Mouse (Mus musculus): ENCODE data around the gene Pfn3. TPM values are rescaled to one million over a fixed set of nuclear protein-coding genes. Genes with fewer than 3 reads are reported as not detected.

Pfn3 gene
- polyA plus RNA-seq, 1 experiment from 2014 or later = not detected

DNA sequence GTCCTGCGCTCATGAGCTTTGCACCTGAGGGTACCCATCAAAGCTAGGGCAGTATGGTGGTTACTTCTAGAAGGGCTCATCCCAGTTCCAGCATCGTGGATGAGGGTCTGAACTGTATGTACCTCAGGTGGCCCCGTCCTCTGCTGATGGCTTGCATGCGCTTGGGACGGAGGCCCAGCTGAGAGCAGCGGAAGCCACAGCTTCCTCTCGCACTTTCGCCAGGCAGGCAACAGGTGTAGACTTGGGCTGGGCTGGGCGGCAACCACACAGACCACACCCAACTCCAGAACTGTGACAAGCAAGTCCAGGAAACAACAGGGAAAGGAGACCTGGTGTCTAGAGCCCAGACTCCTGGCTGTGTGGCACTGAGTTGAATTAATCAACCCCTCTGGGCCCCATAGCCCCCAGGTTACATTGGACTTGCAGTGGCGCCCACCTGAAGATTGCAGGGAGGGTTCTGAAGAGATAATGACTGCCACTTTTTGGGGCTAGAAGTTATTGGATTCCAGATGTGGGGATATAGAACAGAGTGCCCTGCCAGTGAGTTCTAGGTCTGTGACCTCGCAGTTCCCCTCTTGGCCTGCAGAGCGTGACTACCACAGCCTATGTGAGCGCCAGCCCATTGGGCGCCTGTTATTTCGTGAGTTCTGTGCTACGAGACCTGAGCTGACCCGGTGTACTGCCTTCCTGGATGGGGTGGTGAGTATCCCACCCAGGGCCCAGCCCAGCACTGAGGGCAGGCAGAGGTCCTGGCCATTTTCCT, 34.8 kb upstream of the Pfn3 start:
- no peaks in the 10 kb centered on the region for H3K27me3 ChIP-seq (ENCODE audit: control insufficient read depth, insufficient read depth, low read length)

DNA sequence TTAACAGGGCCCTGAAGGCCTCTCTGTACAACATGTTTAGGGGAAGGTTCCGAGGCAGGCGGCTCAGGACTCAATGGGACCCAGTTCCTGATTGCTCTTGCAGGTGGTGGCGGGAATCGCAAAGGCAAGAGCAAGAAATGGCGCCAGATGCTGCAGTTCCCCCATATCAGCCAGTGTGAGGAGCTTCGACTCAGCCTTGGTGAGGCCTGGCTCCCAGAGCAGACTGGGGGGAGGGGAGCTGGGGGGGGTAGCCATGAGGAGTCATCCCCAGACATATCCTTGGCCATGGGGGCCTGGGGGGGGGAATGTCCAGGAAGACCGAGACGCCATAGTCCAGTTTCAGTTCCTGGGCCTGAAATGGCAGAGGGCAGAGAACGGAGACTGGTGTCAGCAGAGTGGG, 34.2 kb upstream of the Pfn3 start:
- Histone ChIP-seq H3K9ac (ENCODE audit: low read depth, low read length) (no peak overlapping the region), H3K27ac (ENCODE audit: low read depth, low read length) (no peak overlapping the region), H3K27me3 (ENCODE audit: control insufficient read depth, insufficient read depth, low read length) (no peaks in the 10 kb centered on the region), H3K36me3 (ENCODE audit: control insufficient read depth, insufficient read depth, low read length) (peaks cover 11% of the 10 kb centered on the region), H3K4me1 (replicated peaks; ENCODE audit: control insufficient read depth, insufficient read depth, low read length) (peaks cover 2% of the 10 kb centered on the region; the same call in 1 of the 2 replicates), H3K9me3 (ENCODE audit: control insufficient read depth, low read length) (no peaks in the 10 kb centered on the region), H3K4me3 (ENCODE audit: low read depth, low read length) (no peak overlapping the region), H3K4me2 (replicated peaks; ENCODE audit: low read depth, low read length) (no peak overlapping the region)
- ATAC-seq (ENCODE audit: low FRiP score) = no peak
- WGBS = 96% methylated on average over 9 of the region's 9 CpGs
- no peak for DNase-seq (ENCODE audit: low spot score)

More for the DNA sequence above, 34.8 kb upstream of the Pfn3 start:
- H3K27ac ChIP-seq (ENCODE audit: low read depth, low read length) = no peak overlapping the region
- 86% methylated on average over 17 of the region's 17 CpGs for WGBS
- no peak overlapping the region for H3K4me2 ChIP-seq (replicated peaks; ENCODE audit: low read depth, low read length)
- H3K9ac ChIP-seq (ENCODE audit: low read depth, low read length) = no peak overlapping the region
- H3K9me3 ChIP-seq (ENCODE audit: control insufficient read depth, low read length) = no peaks in the 10 kb centered on the region
- ATAC-seq (ENCODE audit: low FRiP score) (no peak), DNase-seq (ENCODE audit: low spot score) (no peak)
- H3K4me1 ChIP-seq (replicated peaks; ENCODE audit: control insufficient read depth, insufficient read depth, low read length) = peaks cover 2% of the 10 kb centered on the region; the same call in 1 of the 2 replicates
- no peak overlapping the region for H3K4me3 ChIP-seq (ENCODE audit: low read depth, low read length)
- H3K36me3 ChIP-seq (ENCODE audit: control insufficient read depth, insufficient read depth, low read length) = peaks cover 12% of the 10 kb centered on the region

DNA sequence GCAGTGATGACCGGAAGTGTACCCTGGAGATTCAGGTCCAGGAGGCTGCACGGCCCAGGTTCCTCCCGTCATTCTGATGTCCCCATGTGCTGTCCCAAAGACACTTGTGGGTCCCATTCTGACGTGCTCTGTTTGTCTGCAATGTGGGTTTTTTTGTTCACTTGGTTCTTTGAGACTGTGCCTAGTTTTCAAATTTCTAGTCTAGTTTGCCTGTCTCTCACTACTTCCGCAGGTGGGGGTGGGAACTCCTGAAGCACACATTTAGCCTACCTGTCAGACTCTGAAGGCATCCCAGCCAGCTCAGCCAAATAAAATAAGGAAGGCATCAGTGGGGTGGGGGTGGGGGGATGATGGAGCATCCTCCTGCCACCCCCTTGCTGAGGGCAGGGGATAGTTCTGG, 33.1 kb upstream of the Pfn3 start:
- DNase-seq (ENCODE audit: low spot score) = no peak
- H3K9ac ChIP-seq (ENCODE audit: low read depth, low read length) = no peak overlapping the region

DNA sequence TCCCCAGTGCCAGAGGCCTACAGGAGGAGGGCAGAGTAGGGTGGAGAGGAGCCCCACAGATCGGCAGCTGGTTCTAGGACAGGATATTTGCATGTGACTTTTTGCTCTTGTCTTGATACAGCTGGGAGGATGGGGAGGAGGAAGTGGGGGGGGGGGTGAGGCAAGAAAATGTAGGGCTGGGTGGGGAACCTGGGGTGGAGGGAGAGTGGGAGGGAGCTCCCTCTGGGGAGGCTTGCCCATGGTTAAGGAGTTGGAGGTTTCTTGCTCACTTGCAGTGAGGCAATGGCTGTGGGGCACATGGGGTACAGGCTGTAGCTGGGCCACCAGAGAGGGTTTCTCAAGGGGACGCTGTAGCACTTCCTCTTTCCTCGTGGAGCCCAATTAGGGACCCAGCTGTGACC, 32.5 kb upstream of the Pfn3 start:
- H3K27me3 ChIP-seq (ENCODE audit: control insufficient read depth, insufficient read depth, low read length) = no peaks in the 10 kb centered on the region
- no peak overlapping the region for H3K4me2 ChIP-seq (replicated peaks; ENCODE audit: low read depth, low read length)
- H3K4me3 ChIP-seq (ENCODE audit: low read depth, low read length) = no peak overlapping the region
- H3K36me3 ChIP-seq (ENCODE audit: control insufficient read depth, insufficient read depth, low read length) = peaks cover 8% of the 10 kb centered on the region; the same call in 1 of the 2 replicates
- DNase-seq (ENCODE audit: low spot score) (no peak), ATAC-seq (ENCODE audit: low FRiP score) (no peak)
- 56% methylated on average over 3 of the region's 3 CpGs for WGBS
- no peak overlapping the region for H3K27ac ChIP-seq (ENCODE audit: low read depth, low read length)
- no peak overlapping the region for H3K9ac ChIP-seq (ENCODE audit: low read depth, low read length)
- peaks cover 2% of the 10 kb centered on the region; the same call in 1 of the 2 replicates for H3K4me1 ChIP-seq (replicated peaks; ENCODE audit: control insufficient read depth, insufficient read depth, low read length)
- H3K9me3 ChIP-seq (ENCODE audit: control insufficient read depth, low read length) = no peaks in the 10 kb centered on the region

More for the DNA sequence above, 33.1 kb upstream of the Pfn3 start:
- Histone ChIP-seq H3K27me3 (ENCODE audit: control insufficient read depth, insufficient read depth, low read length) (no peaks in the 10 kb centered on the region), H3K4me1 (replicated peaks; ENCODE audit: control insufficient read depth, insufficient read depth, low read length) (peaks cover 2% of the 10 kb centered on the region; the same call in 1 of the 2 replicates), H3K27ac (ENCODE audit: low read depth, low read length) (no peak overlapping the region), H3K4me3 (ENCODE audit: low read depth, low read length) (no peak overlapping the region), H3K9me3 (ENCODE audit: control insufficient read depth, low read length) (no peaks in the 10 kb centered on the region), H3K4me2 (replicated peaks; ENCODE audit: low read depth, low read length) (no peak overlapping the region), H3K36me3 (ENCODE audit: control insufficient read depth, insufficient read depth, low read length) (peaks cover 8% of the 10 kb centered on the region; the same call in 1 of the 2 replicates)
- no peak for ATAC-seq (ENCODE audit: low FRiP score)
- WGBS = 94% methylated on average over 5 of the region's 5 CpGs

DNA sequence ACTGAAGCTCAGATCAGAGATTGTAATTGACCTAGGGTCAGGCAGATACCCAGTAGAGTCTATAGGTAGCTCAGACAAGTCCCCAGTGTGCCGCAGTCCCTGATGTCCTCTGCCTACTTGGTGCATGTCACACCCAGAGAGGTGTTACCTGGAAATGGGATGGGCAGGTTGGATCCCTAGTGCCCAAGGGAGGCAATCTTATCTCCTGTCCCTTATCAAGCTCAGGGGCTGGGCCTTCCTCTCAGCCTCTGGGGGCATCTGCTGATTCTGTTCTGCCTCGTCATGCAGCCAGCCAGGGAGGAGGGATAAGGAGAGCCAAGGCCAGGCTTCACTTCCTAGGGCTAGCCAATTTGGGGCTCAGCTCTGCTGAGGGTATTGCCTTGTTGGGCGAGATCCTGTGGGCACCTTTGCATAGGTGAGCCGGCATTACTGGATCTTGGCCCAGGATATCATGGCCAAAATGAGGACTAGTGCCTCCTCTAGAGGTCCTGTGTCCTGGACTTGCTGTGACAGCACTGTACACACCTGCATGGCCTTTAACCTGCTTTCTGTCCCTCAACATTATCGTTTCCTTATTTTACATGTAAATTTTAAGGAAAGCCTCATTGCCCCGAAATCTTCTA, 31.6 kb upstream of the Pfn3 start:
- peak overlapping the region; percentile 92 for H3K9ac ChIP-seq (ENCODE audit: low read depth, low read length)
- no peak for DNase-seq (ENCODE audit: low spot score)
- H3K27ac ChIP-seq (ENCODE audit: low read depth, low read length) = no peak overlapping the region
- ATAC-seq (ENCODE audit: low FRiP score) = no peak
- peak overlapping the region; percentile 50; the same call in 1 of the 2 replicates for H3K4me2 ChIP-seq (replicated peaks; ENCODE audit: low read depth, low read length)
- H3K27me3 ChIP-seq (ENCODE audit: control insufficient read depth, insufficient read depth, low read length) = no peaks in the 10 kb centered on the region
- H3K4me3 ChIP-seq (ENCODE audit: low read depth, low read length) = peak overlapping the region; percentile 89
- 78% methylated on average over 6 of the region's 6 CpGs for WGBS
- H3K36me3 ChIP-seq (ENCODE audit: control insufficient read depth, insufficient read depth, low read length) = peaks cover 5% of the 10 kb centered on the region; the same call in 1 of the 2 replicates
- H3K9me3 ChIP-seq (ENCODE audit: control insufficient read depth, low read length) = no peaks in the 10 kb centered on the region
- peaks cover 2% of the 10 kb centered on the region; the same call in 1 of the 2 replicates for H3K4me1 ChIP-seq (replicated peaks; ENCODE audit: control insufficient read depth, insufficient read depth, low read length)

DNA sequence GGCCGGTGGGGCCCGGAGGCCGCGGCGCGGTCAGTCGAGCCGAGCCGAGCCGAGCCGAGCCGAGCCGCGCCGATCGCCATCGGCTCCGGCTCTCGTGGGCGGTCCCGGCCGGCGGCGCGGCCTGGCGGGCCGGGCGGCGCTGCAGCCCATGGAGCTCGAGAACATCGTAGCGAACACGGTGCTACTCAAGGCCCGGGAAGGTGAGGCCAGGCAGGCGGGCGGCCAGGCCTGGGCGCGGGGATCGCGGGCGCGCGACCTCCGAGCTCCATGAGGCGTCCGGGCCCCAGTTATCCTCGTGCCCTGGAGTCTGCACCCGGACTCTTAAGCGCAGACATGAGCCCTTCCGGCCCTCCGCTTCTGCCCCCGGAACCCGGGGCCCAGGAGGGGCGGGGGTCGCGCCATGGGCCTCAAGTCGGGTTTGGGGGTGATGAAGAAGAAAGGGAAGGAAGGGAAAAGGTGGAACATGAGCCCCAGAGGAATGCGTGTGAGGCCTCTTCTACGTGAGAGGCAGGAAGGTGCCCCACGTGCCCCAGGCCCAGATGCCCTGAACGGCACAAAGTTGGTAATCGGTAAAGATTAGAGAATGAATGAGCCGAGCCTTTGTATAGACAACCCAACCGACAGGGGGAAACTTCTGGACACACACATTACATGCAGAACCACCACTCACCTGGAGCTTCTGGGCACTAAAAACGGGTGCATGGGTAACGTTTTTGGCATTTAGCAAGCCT, 30.5 kb upstream of the Pfn3 start:
- H3K9ac ChIP-seq (ENCODE audit: low read depth, low read length) = peak overlapping the region; percentile 92
- H3K36me3 ChIP-seq (ENCODE audit: control insufficient read depth, insufficient read depth, low read length) = peaks cover under 1% of the 10 kb centered on the region; the same call in 1 of the 2 replicates
- peak overlapping the region; percentile 89 for H3K27ac ChIP-seq (ENCODE audit: low read depth, low read length)
- peak overlapping the region; percentile 89 for H3K4me3 ChIP-seq (ENCODE audit: low read depth, low read length)
- H3K4me2 ChIP-seq (replicated peaks; ENCODE audit: low read depth, low read length) = peak overlapping the region; percentile 50
- no peaks in the 10 kb centered on the region for H3K9me3 ChIP-seq (ENCODE audit: control insufficient read depth, low read length)
- under 1% methylated on average over 50 of the region's 66 CpGs for WGBS
- ATAC-seq (ENCODE audit: low FRiP score) (peak; percentile 53; the same call in 1 of the 2 replicates), DNase-seq (ENCODE audit: low spot score) (peak; percentile 68)
- H3K27me3 ChIP-seq (ENCODE audit: control insufficient read depth, insufficient read depth, low read length) = no peaks in the 10 kb centered on the region
- peaks cover 2% of the 10 kb centered on the region; the same call in 1 of the 2 replicates for H3K4me1 ChIP-seq (replicated peaks; ENCODE audit: control insufficient read depth, insufficient read depth, low read length)

DNA sequence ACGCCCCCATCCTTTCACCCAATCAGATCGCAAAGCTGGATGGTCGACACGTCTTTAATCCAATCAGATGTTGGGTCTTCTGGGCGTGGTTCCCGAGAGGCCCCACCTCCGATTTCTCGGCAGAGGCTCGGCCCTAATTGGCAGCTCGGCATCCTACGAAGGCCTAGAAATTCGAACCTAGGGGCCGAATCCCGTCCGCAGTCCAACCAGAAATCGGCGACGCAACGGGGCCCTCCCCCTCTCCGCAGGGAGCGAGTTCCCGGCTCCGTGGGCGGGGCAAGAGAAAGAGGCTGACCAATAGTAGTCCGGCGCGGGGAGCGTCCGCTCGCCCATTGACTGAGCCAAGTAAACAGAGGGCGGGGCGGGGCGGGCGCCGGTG, 29.9 kb upstream of the Pfn3 start, which contains the start of gene Grk6:
Grk6 (plus strand) TSS at position 136 of the 379 bp plus-strand sequence.
- no peaks in the 10 kb centered on the region for H3K36me3 ChIP-seq (ENCODE audit: control insufficient read depth, insufficient read depth, low read length)
- peak within 1 kb of the TSS; percentile 89 for H3K27ac ChIP-seq (ENCODE audit: low read depth, low read length)
- WGBS = 0% methylated on average over 32 of the region's 35 CpGs
- peak within 1 kb of the TSS; percentile 89 for H3K4me3 ChIP-seq (ENCODE audit: low read depth, low read length)
- peaks cover 2% of the 10 kb centered on the region; the same call in 1 of the 2 replicates for H3K4me1 ChIP-seq (replicated peaks; ENCODE audit: control insufficient read depth, insufficient read depth, low read length)
- DNase-seq (ENCODE audit: low spot score) (peak; percentile 99), ATAC-seq (ENCODE audit: low FRiP score) (peak; percentile 96)
- H3K27me3 ChIP-seq (ENCODE audit: control insufficient read depth, insufficient read depth, low read length) = no peaks in the 10 kb centered on the region
- no peaks in the 10 kb centered on the region for H3K9me3 ChIP-seq (ENCODE audit: control insufficient read depth, low read length)
- H3K4me2 ChIP-seq (replicated peaks; ENCODE audit: low read depth, low read length) = peak within 1 kb of the TSS; percentile 70
- H3K9ac ChIP-seq (ENCODE audit: low read depth, low read length) = peak within 1 kb of the TSS; percentile 92

DNA sequence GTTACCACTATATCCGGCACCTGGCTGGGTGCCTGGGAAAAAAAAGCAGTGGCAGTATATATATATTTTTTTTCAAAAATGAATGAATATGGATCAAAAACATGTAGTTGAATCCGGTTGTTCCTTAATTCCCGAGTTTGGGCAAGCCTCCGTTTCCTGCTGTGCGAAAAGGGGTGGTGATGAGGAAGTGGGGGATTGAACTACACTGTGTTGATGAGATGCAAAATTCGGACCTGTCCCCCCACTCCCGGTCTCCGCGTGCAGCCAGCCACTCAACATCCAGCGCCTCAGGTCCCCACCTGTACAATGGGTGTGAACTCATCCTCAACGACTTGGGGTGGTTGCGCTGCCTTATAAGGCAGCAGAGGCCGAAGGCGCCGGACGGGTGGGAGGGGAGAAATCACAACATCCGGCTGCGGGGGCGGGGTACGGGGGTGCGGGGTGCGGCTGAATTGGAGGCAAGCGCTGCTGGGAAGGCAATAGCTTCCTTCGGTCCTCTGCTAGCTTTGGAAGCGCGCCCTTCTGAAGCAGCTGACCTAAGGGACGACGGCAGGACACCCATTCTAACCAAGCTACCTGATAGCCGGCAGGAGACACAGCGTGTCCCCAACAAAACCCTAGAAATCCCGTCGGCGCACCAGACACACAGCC, 29.4 kb upstream of the Pfn3 start:
- Histone ChIP-seq H3K27me3 (ENCODE audit: control insufficient read depth, insufficient read depth, low read length) (no peaks in the 10 kb centered on the region), H3K4me1 (replicated peaks; ENCODE audit: control insufficient read depth, insufficient read depth, low read length) (peaks cover 2% of the 10 kb centered on the region; the same call in 1 of the 2 replicates), H3K4me3 (ENCODE audit: low read depth, low read length) (peak overlapping the region; percentile 89), H3K27ac (ENCODE audit: low read depth, low read length) (peak overlapping the region; percentile 89), H3K4me2 (replicated peaks; ENCODE audit: low read depth, low read length) (peak overlapping the region; percentile 70), H3K36me3 (ENCODE audit: control insufficient read depth, insufficient read depth, low read length) (no peaks in the 10 kb centered on the region), H3K9me3 (ENCODE audit: control insufficient read depth, low read length) (no peaks in the 10 kb centered on the region), H3K9ac (ENCODE audit: low read depth, low read length) (peak overlapping the region; percentile 48)
- no peak for DNase-seq (ENCODE audit: low spot score)
- ATAC-seq (ENCODE audit: low FRiP score) = peak; percentile 73
- 2% methylated on average over 33 of the region's 33 CpGs for whole genome bisulfite sequencing
